Mouse (Mus musculus) heart, adult 10 weeks (tissue): ENCODE results near the gene Pusl1. TPM values are rescaled to one million over a fixed set of nuclear protein-coding genes. Genes with fewer than 3 reads are reported as not detected.

Source experiments
- polyA plus RNA-seq: library from polyadenylated mRNA; stranded (reverse); fragments of 350-450 nt; fragmentation: Illumina TruSeq; extraction: RNeasy Lipid Tissue Mini Kit (QIAGEN cat#74804); gene quantifications from one replicate; pipeline ENCODE4 v1.2.3, GENCODE M21; 2014; ENCODE audit warnings: low read depth, low replicate concordance

Pusl1 gene
- polyA plus RNA-seq = 15.5 TPM

GRCm38 (mm10) chr4:155891551-155892001 lies at the start of gene Pusl1, which contains the start of gene Acap3:
Gene Pusl1, minus strand, starts transcription at chr4:155891781.
Gene Acap3, plus strand, starts transcription at chr4:155891822.

GRCm38 (mm10) chr4:155869317-155870033 lies 22.1 kb downstream of the Pusl1 start, which contains the start of the genes Cptp and Ints11:
Gene Cptp, minus strand, starts transcription at chr4:155869440.
Gene Ints11, plus strand, starts transcription at chr4:155869546.

DNA sequence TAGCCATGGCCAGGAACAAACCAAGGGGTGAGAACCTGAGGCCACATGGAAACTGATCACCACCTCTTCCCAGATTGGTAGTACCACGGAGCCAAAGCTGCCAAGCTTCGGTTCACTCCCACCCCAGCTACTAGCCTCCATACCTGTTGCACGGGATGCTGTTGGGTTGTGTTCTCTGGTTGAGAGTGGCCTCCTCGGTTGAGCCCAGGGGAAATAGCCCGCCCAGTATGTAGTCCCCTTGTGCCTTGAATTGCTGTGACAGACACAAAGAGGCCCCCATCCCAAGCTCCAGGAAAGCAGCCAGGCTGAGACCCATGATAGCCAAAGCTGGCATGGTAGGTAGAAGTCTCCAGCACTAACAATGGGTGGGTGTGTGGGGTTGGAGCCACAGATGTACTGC lies 28.6 kb downstream of the Pusl1 start, which contains the start of gene Tas1r3:
TSS of gene Tas1r3 (minus strand) at position 362 of the 400 bp plus-strand sequence.

GRCm38 (mm10) chr4:155846871-155847578 lies 44.6 kb downstream of the Pusl1 start, which contains the start of gene Dvl1:
Gene Dvl1, plus strand, starts transcription at chr4:155847402.

GRCm38 (mm10) chr4:155839483-155839910 lies 52.1 kb downstream of the Pusl1 start, which contains the start of gene Mxra8:
Gene Mxra8, plus strand, starts transcription at chr4:155839680.

Other genes starting within 250 kb of the Pusl1 start
- gene Gm10563, start 246.4 kb downstream of the Pusl1 start, polyA plus RNA-seq = not detected
- gene Mmp23, start 238.4 kb downstream of the Pusl1 start, polyA plus RNA-seq = 17.1 TPM
- 29.0 TPM for gene Mib2, start 222.6 kb downstream of the Pusl1 start, polyA plus RNA-seq
- gene Fndc10, start 197.4 kb downstream of the Pusl1 start, polyA plus RNA-seq = 2.0 TPM
- gene Ssu72, start 187.0 kb downstream of the Pusl1 start, polyA plus RNA-seq = 55.4 TPM
- gene Tmem240, start 157.0 kb downstream of the Pusl1 start, polyA plus RNA-seq = 0.79 TPM
- 67.4 TPM for gene Atad3a, start 130.7 kb downstream of the Pusl1 start, polyA plus RNA-seq
- gene Vwa1, start 117.1 kb downstream of the Pusl1 start, polyA plus RNA-seq = 11.3 TPM
- 1.1 TPM for gene Tmem88b, start 105.9 kb downstream of the Pusl1 start, polyA plus RNA-seq
- not detected for gene Ankrd65, start 101.3 kb downstream of the Pusl1 start, polyA plus RNA-seq
- 93.6 TPM for gene Mrpl20, start 88.9 kb downstream of the Pusl1 start, polyA plus RNA-seq
- 89.2 TPM for gene Ccnl2, start 79.3 kb downstream of the Pusl1 start, polyA plus RNA-seq
- 129 TPM for gene Aurkaip1, start 60.5 kb downstream of the Pusl1 start, polyA plus RNA-seq
- gene Mxra8, start 52.1 kb downstream of the Pusl1 start, polyA plus RNA-seq = 44.3 TPM
- 41.8 TPM for gene Dvl1, start 44.4 kb downstream of the Pusl1 start, polyA plus RNA-seq
- 0.21 TPM for gene Tas1r3, start 28.4 kb downstream of the Pusl1 start, polyA plus RNA-seq
- gene Cptp, start 22.3 kb downstream of the Pusl1 start, polyA plus RNA-seq = 4.2 TPM
- 19.1 TPM for gene Ints11, start 22.2 kb downstream of the Pusl1 start, polyA plus RNA-seq
- gene Acap3, start within 50 bp of the Pusl1 start, polyA plus RNA-seq = 10.2 TPM
- 50.9 TPM for gene Ube2j2, start 52.0 kb upstream of the Pusl1 start, polyA plus RNA-seq
- 18.6 TPM for gene C1qtnf12, start 70.5 kb upstream of the Pusl1 start, polyA plus RNA-seq
- gene B3galt6, start 100.9 kb upstream of the Pusl1 start, polyA plus RNA-seq = 2.0 TPM
- gene Sdf4, start 101.1 kb upstream of the Pusl1 start, polyA plus RNA-seq = 104 TPM
- not detected for gene Tnfrsf4, start 122.1 kb upstream of the Pusl1 start, polyA plus RNA-seq
- gene Tnfrsf18, start 134.4 kb upstream of the Pusl1 start, polyA plus RNA-seq = not detected
- gene Ttll10, start 167.6 kb upstream of the Pusl1 start, polyA plus RNA-seq = not detected
- 5.9 TPM for gene 9430015G10Rik, start 218.2 kb upstream of the Pusl1 start, polyA plus RNA-seq
- gene Rnf223, start 238.7 kb upstream of the Pusl1 start, polyA plus RNA-seq = not detected